Mouse (Mus musculus) intestine, embryonic 14.5 days (tissue): ENCODE results near the gene Rbpj. TPM values are rescaled to one million over a fixed set of nuclear protein-coding genes. Genes with fewer than 3 reads are reported as not detected.

Source experiments
- ATAC-seq: fragments of 200-750 bp; cut with Nextera tagmentation; replicated peaks from 2 replicates; pipeline ENCODE4 v1.8.0; 2017; ENCODE audit warnings: low read depth, moderate number of reproducible peaks, moderate TSS enrichment, moderate library complexity; ENCODE audit not compliant: low FRiP score, low TSS enrichment
- DNase-seq: peaks from one replicate; pipeline ENCODE4 v3.0.0-alpha.2; 2018; ENCODE audit warnings: low spot score
- H3K27ac ChIP-seq: fragments of 300-500 bp; sonication (generic); 2 replicates; pipeline ENCODE4 v1.5.1; 2014; ENCODE audit warnings: low read depth, mild to moderate bottlenecking, control low read depth
- H3K27me3 ChIP-seq: fragments of 300-500 bp; sonication (generic); replicated peaks from 2 replicates; pipeline ENCODE4 v1.6.1; 2014; ENCODE audit warnings: low read length, control low read depth; ENCODE audit not compliant: control insufficient read depth, insufficient read depth
- H3K36me3 ChIP-seq: fragments of 300-500 bp; sonication (generic); 2 replicates; pipeline ENCODE4 v1.6.1; 2014; ENCODE audit warnings: low read length, control low read depth; ENCODE audit not compliant: control insufficient read depth, insufficient read depth
- H3K4me1 ChIP-seq: fragments of 300-500 bp; sonication (generic); replicated peaks from 2 replicates; pipeline ENCODE4 v1.6.1; 2014; ENCODE audit warnings: low read length, control low read depth, mixed read lengths; ENCODE audit not compliant: control insufficient read depth, insufficient read depth
- H3K4me2 ChIP-seq: fragments of 300-500 bp; sonication (generic); 2 replicates; pipeline ENCODE4 v1.6.1; 2014; ENCODE audit warnings: low read length
- H3K4me3 ChIP-seq: fragments of 300-500 bp; sonication (generic); 2 replicates; pipeline ENCODE4 v1.5.1; 2014; ENCODE audit warnings: low read depth, low read length, control low read depth, mixed read lengths
- H3K9ac ChIP-seq: fragments of 300-500 bp; sonication (generic); 2 replicates; pipeline ENCODE4 v1.6.1; 2014; ENCODE audit warnings: mild to moderate bottlenecking, low read length
- H3K9me3 ChIP-seq: fragments of 300-500 bp; sonication (generic); 2 replicates; pipeline ENCODE4 v1.6.1; 2016; ENCODE audit warnings: low read length, control low read depth; ENCODE audit not compliant: control insufficient read depth
- WGBS: fragments of 180-500 bp; shearing (Covaris S2); extraction: QIAGEN DNeasy Blood & Tissue Kit; methylation state at CpG from one replicate; pipeline ENCODE4 v1.1.7; 2014; 5-methylcytosine and 5-hydroxymethylcytosine counted together
- polyA plus RNA-seq: library from polyadenylated mRNA; unstranded; fragments of >200 nt; fragmentation: Nextera tagmentation; extraction: Ambion mirVana; gene quantifications from 2 replicates; pipeline ENCODE4 v1.2.1, GENCODE M21; 2014

Gene Rbpj
- polyA plus RNA-seq, 1 experiment from 2014 or later = 39.3 TPM

GRCm38 (mm10) chr5:53509927-53510326 is 44.0 kb downstream of the Rbpj start:
- Histone ChIP-seq H3K36me3 (no peaks in the 10 kb centered on the region), H3K4me1 (no peaks in the 10 kb centered on the region), H3K27ac (no peak overlapping the region), H3K4me3 (no peak overlapping the region), H3K27me3 (no peaks in the 10 kb centered on the region), H3K9me3 (no peaks in the 10 kb centered on the region), H3K9ac (no peak overlapping the region), H3K4me2 (no peak overlapping the region)
- no peak for ATAC-seq
- 95% methylated on average over 2 of the region's 2 CpGs for WGBS
- DNase-seq = no peak

- Histone ChIP-seq H3K9ac (no peak overlapping the region), H3K36me3 (no peaks in the 10 kb centered on the region), H3K4me3 (no peak overlapping the region), H3K27ac (no peak overlapping the region), H3K27me3 (no peaks in the 10 kb centered on the region), H3K9me3 (no peaks in the 10 kb centered on the region), H3K4me2 (no peak overlapping the region), H3K4me1 (0 out of 2 replicates have a peak, but pooled peaks cover 4% of the 10 kb centered on the region)
- DNase-seq = no peak
- WGBS = 82% methylated on average over 4 of the region's 4 CpGs
- no peak for ATAC-seq
Measured at GRCm38 (mm10) chr5:53511426-53511825, 45.5 kb downstream of the Rbpj start.

- Histone ChIP-seq H3K4me2 (no peak overlapping the region), H3K4me1 (0 out of 2 replicates have a peak, but pooled peaks cover 4% of the 10 kb centered on the region), H3K27ac (no peak overlapping the region), H3K36me3 (no peaks in the 10 kb centered on the region), H3K9me3 (no peaks in the 10 kb centered on the region), H3K9ac (no peak overlapping the region), H3K4me3 (no peak overlapping the region), H3K27me3 (no peaks in the 10 kb centered on the region)
- ATAC-seq (no peak), DNase-seq (no peak)
- WGBS = 48% methylated on average over 4 of the region's 4 CpGs
Measured at GRCm38 (mm10) chr5:53514959-53515612, 49.1 kb downstream of the Rbpj start.

GRCm38 (mm10) chr5:53516482-53516881 is 50.5 kb downstream of the Rbpj start:
- Histone ChIP-seq H3K27ac (no peak overlapping the region), H3K36me3 (no peaks in the 10 kb centered on the region), H3K4me2 (no peak overlapping the region), H3K27me3 (no peaks in the 10 kb centered on the region), H3K4me3 (no peak overlapping the region), H3K4me1 (0 out of 2 replicates have a peak, but pooled peaks cover 4% of the 10 kb centered on the region), H3K9ac (no peak overlapping the region), H3K9me3 (no peaks in the 10 kb centered on the region)
- 94% methylated on average over 2 of the region's 2 CpGs for WGBS
- ATAC-seq = no peak
- DNase-seq = no peak

- Histone ChIP-seq H3K4me1 (0 out of 2 replicates have a peak, but pooled peaks cover 4% of the 10 kb centered on the region), H3K9ac (no peak overlapping the region), H3K36me3 (no peaks in the 10 kb centered on the region), H3K27ac (no peak overlapping the region), H3K4me2 (no peak overlapping the region), H3K9me3 (no peaks in the 10 kb centered on the region), H3K27me3 (no peaks in the 10 kb centered on the region), H3K4me3 (no peak overlapping the region)
- no peak for ATAC-seq
- DNase-seq = no peak
- WGBS = 83% methylated on average over 8 of the region's 8 CpGs
Measured at GRCm38 (mm10) chr5:53517802-53518201, 51.9 kb downstream of the Rbpj start.

GRCm38 (mm10) chr5:53519131-53519530 is 53.2 kb downstream of the Rbpj start:
- Histone ChIP-seq H3K27me3 (no peaks in the 10 kb centered on the region), H3K4me3 (no peak overlapping the region), H3K4me1 (peaks cover 17% of the 10 kb centered on the region), H3K9ac (no peak overlapping the region), H3K4me2 (no peak overlapping the region), H3K9me3 (no peaks in the 10 kb centered on the region), H3K27ac (no peak overlapping the region), H3K36me3 (no peaks in the 10 kb centered on the region)
- no peak for ATAC-seq
- DNase-seq = no peak
- 95% methylated on average over 4 of the region's 4 CpGs for WGBS

- Histone ChIP-seq H3K4me3 (no peak overlapping the region), H3K27ac (no peak overlapping the region), H3K9ac (no peak overlapping the region), H3K27me3 (no peaks in the 10 kb centered on the region), H3K4me1 (peaks cover 17% of the 10 kb centered on the region), H3K9me3 (no peaks in the 10 kb centered on the region), H3K36me3 (no peaks in the 10 kb centered on the region), H3K4me2 (no peak overlapping the region)
- WGBS = 91% methylated on average over 10 of the region's 10 CpGs
- ATAC-seq = no peak
- DNase-seq = no peak
Measured at GRCm38 (mm10) chr5:53519998-53520577, 54.1 kb downstream of the Rbpj start.

GRCm38 (mm10) chr5:53523046-53523445 is 57.1 kb downstream of the Rbpj start:
- Histone ChIP-seq H3K27me3 (no peaks in the 10 kb centered on the region), H3K4me1 (peaks cover 13% of the 10 kb centered on the region), H3K4me2 (no peak overlapping the region), H3K27ac (0 out of 2 replicates have a peak overlapping the region, but pooled peaks have one; percentile 30), H3K4me3 (no peak overlapping the region), H3K36me3 (no peaks in the 10 kb centered on the region), H3K9me3 (no peaks in the 10 kb centered on the region), H3K9ac (no peak overlapping the region)
- ATAC-seq (no peak), DNase-seq (peak; percentile 60)
- 25% methylated on average over 3 of the region's 3 CpGs for WGBS

- no peak overlapping the region for H3K4me2 ChIP-seq
- no peak overlapping the region for H3K27ac ChIP-seq
- peaks cover 13% of the 10 kb centered on the region for H3K4me1 ChIP-seq
- no peaks in the 10 kb centered on the region for H3K36me3 ChIP-seq
- H3K27me3 ChIP-seq = no peaks in the 10 kb centered on the region
- H3K9me3 ChIP-seq = no peaks in the 10 kb centered on the region
- H3K4me3 ChIP-seq = no peak overlapping the region
- ATAC-seq (no peak), DNase-seq (no peak)
- WGBS = 92% methylated on average over 7 of the region's 7 CpGs
- H3K9ac ChIP-seq = no peak overlapping the region
Measured at GRCm38 (mm10) chr5:53524162-53524561, 58.2 kb downstream of the Rbpj start.
